Mouse (Mus musculus) embryonic fibroblast, embryonic 13.5 days (primary cell): ENCODE measurements at regions not wholly inside any gene's neighbourhood (a gene's known extent, or its start where the extent isn't known, plus 50 kb on each side); places are given as distances from the start of the nearest gene placed in this dataset.
A peak's percentile ranks its signal among the peaks of the same experiment; 100 is the strongest.

ENCODE experiments used
- H3K27ac ChIP-seq: 2 replicates; pipeline ENCODE4 v1.5.1; 2012; ENCODE audit warnings: low read length, control low read depth, inconsistent platforms; ENCODE audit not compliant: insufficient read depth
- H3K4me1 ChIP-seq: 2 replicates; pipeline ENCODE4 v1.6.1; 2011; ENCODE audit warnings: low read length; ENCODE audit not compliant: control insufficient read depth, insufficient read depth
- H3K4me3 ChIP-seq: 2 replicates; pipeline ENCODE4 v1.5.1; 2011; ENCODE audit warnings: mild to moderate bottlenecking, control low read depth, low read length; ENCODE audit not compliant: insufficient read depth
- CTCF ChIP-seq: IDR thresholded peaks from 2 replicates; pipeline ENCODE4 v1.5.1; 2011; ENCODE audit warnings: mild to moderate bottlenecking, control low read depth, low read length, moderate library complexity, borderline replicate concordance; ENCODE audit not compliant: insufficient read depth
- POLR2A ChIP-seq: IDR thresholded peaks from 2 replicates; pipeline ENCODE4 v1.6.1; 2011; ENCODE audit warnings: low read depth, mild to moderate bottlenecking, control low read depth, low read length, moderate library complexity

DNA sequence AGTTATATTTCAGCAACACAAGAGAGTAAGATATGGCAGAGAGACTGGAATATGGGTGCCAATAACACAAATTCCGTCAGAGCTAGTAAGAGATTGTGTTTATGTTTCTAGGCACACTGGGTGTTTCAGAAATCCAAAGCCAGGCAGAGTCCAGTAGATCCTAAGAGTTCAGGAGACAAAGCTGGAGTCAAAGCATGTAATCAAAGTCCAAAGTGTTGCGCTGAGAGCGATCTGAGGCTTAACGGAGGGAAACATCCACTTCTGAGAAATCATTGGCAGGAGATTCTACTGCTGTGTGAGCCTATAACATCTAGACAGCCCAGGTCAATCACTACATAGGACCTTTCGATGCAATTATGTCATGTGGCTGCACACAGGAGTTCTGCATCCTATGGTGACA lies 109.3 kb upstream of the Tapt1 start:
- Histone ChIP-seq H3K4me1 (no peaks in the 10 kb centered on the region), H3K27ac (no peak overlapping the region), H3K4me3 (no peak overlapping the region)
- no peak for TF ChIP-seq CTCF

DNA sequence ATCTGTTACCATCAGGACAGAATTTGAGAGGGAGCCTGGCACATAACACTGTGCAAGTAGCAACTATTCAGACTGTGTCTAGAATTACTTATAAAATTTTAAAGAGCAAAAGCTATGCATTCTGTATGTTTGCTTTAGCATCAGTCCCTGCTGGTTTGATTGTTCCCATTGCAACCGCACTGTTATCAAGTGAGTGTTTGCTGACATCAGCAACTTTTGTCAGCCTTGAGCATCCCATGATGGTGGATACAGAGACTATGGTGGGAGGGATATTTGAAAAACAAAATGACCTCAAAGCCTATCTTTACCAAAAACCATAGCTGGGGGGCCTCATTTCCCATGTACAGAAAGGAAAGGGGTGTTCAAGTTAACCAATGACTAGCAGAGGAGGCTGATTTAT lies 93.2 kb upstream of the Tapt1 start:
- TF ChIP-seq CTCF (no peak), POLR2A (no peak)
- Histone ChIP-seq H3K27ac (no peak overlapping the region), H3K4me3 (no peak overlapping the region), H3K4me1 (no peaks in the 10 kb centered on the region)

DNA sequence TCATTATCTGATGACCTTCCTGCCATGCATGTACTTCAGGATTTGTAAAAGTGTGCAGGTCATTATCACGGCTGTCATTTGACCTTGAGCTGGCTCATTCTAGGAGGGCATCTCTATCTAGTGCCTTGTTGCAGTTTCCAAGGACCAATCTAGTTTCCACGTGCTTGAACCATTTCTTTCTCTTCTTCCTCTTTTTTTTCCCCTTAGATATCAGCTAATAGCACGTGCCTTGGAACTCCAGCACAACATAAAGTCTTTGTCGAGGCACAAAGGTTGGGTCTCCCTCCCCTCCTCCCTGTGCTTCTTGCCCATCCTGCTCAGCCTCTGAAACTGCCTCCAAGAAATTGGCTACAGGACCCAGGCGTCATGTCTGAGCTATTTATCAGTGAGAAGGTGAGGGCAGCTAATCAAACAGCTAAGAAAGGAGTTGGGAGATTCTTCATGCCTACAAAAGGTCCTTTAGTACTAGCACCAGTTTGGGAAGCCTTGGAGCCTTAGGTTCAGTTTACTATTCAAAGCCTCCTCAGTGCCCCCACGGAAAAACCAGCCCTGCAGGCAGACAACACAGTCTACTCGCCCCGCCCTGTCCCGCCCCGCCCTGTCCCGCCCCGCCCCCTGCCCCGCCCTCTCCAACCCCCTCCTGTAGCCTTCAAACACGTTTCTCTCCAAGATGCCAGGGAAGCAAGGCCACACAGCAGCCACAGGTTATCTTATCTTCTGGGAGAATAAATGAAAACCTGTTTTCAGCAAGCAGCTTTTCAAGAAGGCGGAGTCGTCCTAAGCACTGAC lies 80.5 kb upstream of the Tapt1 start:
- TF ChIP-seq POLR2A (no peak), CTCF (no peak)
- H3K4me3 ChIP-seq = no peak overlapping the region

DNA sequence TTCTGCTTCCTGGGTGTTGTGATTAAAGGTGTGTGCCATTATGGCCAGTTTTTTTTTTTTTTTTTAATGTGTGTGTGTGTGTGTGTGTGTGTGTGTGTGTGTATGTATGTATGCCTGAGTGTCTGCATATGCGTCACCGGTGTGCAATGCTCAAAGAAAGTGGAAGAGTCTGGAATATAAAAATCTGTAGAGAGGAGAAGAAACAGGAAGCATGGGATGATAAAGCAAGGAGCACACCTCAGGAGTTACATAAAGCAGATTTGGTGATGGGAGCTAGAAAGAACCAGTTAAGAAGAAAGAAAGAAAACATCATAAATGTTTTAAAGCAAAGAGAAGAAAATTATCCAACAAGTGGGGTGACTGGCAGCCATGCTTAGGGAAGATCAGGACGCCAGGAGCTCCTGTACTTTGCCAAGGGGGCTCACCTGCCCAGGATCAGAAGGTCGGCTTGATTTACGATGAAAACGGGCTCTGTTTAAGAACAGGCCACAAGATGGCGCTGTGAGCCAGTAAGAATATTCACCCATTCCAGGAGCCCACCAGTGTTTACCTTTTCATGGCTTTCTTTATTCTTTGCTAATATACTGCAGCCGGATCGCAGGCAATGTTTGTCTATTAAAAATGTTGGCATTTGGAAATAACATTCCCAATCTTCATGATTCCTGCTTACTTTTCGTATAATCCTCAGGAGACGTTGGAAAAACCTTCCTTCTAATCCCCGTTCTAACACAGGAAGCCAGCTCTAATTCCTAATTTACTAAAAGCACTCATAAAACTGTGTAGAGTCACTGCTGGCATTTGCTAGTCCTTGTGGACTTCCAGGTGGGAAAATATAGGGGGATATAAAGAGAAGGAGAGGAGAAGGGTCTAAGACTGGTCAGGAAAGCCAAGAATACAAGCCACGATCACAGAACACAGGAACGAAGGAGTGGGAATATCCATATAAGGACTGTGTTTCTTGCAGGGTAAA lies 77.7 kb upstream of the Tapt1 start:
- H3K4me3 ChIP-seq = no peak overlapping the region
- no peak for TF ChIP-seq POLR2A
- TF ChIP-seq CTCF = no peak
- no peaks in the 10 kb centered on the region for H3K4me1 ChIP-seq
- H3K27ac ChIP-seq = no peak overlapping the region

More for the DNA sequence above, 80.5 kb upstream of the Tapt1 start:
- H3K27ac ChIP-seq = no peak overlapping the region
- no peaks in the 10 kb centered on the region for H3K4me1 ChIP-seq

DNA sequence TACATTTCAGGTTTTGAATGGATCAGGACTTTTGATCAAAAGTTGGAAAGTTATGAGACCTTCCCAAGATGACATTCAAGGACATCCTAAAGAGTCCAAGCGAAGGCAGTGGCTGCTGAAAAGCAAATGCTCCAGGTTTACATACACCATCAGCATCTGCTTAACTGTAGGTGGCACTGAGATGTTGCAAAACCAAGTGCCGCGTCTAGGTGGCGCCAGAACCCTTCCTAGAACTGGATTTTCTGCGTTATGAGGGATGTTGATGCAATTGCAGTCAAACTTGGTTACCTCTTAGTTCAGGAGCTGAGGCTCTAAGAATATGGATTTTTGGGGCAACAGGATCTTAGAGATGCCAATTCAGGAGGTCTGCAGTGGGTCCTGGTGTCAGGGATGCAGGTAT lies 58.0 kb upstream of the Tapt1 start:
- H3K4me1 ChIP-seq = no peaks in the 10 kb centered on the region
- TF ChIP-seq CTCF (peak; percentile 90; the same call in 1 of the 2 replicates), POLR2A (no peak)
- H3K27ac ChIP-seq = no peak overlapping the region
- no peak overlapping the region for H3K4me3 ChIP-seq
